Mouse (Mus musculus) effector memory CD4-positive, alpha-beta T cell, adult 5 months (primary cell): ENCODE measurements around the gene Rnf32. TPM values are rescaled to one million over a fixed set of nuclear protein-coding genes. Genes with fewer than 3 reads are reported as not detected.

ENCODE experiments used
- polyA plus RNA-seq: library from polyadenylated mRNA; unstranded; fragments of 100-300 nt; shearing (Covaris generic); gene quantifications from one replicate; pipeline ENCODE4 v1.2.1, GENCODE M21; 2017

Rnf32 gene
- polyA plus RNA-seq, result 17.8 TPM

DNA sequence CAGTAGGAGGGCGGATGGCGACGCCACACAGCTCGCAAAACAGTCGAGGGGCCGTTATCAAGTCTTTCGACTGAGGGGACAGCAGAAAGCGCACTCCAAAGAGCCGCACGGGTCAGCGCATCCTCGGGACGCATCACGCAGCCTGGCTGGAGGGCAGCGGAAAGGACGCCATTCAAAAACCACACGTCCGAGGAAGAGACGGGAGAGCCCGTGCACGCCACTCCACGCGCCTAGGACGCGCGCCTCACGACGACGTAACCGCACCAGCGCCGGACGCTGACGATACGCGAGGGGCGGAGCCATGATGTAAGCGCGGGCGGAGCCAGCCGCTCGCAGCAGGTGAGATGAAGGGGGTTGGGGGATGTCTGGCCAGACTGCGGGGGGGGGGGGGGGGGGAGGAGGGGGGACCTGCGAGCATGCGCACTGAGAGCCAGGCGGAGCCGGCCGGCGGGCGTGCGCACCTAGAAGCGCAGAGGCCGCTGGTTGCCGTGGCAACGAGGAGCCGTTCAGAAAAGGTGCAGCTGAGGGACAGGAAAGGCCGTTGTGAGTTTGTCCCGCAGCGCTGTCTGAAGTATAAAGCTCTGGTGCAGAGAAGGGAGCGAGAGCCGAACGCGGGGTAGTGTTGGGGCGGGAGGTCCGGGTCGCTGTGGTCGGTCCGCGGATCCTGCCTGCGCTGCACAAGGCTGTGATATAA lies at the start of gene Rnf32:
TSS of gene Rnf32 (plus strand) at position 423 of the 694 bp plus-strand sequence.

Other genes with a start within 250 kb of the Rnf32 start
- gene Lmbr1, start 182.4 kb downstream of the Rnf32 start, polyA plus RNA-seq, result 4.0 TPM
- 30.7 TPM for gene Nom1, start 238.7 kb downstream of the Rnf32 start, polyA plus RNA-seq